Mouse (Mus musculus) gastrocnemius, postnatal 10 days (tissue): ENCODE data around the gene Dnah11. TPM values are rescaled to one million over a fixed set of nuclear protein-coding genes. Genes with fewer than 3 reads are reported as not detected.
"Not testable (repeated sequence)": the region's sequence is repeated elsewhere in the genome, so short reads cannot be mapped to it uniquely, and the experiment has no call there.

ENCODE experiments used
- DNase-seq: peaks from one replicate; pipeline ENCODE4 v3.0.0; 2021; ENCODE audit warnings: mixed read lengths
- total RNA-seq, 2 experiments: library from RNA; stranded (reverse); gene quantifications; 2 replicates each; pipeline ENCODE4 v1.2.3; 2021

Gene Dnah11
- total RNA-seq, 2 experiments from 2014 or later = 0.05 to 0.07 TPM

DNA sequence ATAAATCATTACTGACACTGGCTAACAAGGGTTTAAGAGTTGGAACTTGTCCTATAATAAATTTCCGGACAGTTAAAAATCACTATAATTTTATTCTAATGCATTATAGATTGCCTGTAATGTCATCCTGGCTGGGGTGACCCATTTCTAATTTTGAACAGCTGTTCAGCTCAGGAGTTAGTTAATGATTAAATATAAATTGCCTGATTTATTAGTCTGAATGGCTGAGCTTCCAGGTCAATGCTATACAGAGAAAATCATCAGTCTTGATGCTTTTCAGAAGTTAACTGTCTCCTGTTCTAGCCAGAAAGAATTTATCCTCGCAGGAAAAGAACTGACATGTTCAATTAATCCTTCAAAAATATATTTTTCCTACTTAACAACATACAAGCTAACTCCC is 236.1 kb downstream of the Dnah11 start:
- DNase-seq = no peak

DNA sequence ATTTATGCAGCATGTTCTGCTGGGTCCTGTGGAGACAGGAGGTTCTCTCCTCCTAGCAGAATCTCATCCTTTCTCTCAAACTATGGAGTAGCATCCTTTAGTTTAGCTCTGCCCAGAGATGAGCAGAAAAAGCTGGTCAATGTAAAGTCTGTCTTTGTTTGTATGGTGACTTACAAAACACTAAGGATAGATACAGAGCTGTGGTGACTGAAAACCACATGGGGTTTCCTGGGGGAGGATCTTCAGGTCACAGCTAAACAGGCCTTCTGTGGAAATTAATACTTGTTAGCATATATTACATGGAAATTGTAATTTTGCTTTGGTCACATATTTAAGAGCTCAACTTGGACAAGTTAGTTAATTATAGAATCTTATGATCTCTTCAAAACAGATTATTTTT is 239.6 kb downstream of the Dnah11 start:
- DNase-seq = no peak

DNA sequence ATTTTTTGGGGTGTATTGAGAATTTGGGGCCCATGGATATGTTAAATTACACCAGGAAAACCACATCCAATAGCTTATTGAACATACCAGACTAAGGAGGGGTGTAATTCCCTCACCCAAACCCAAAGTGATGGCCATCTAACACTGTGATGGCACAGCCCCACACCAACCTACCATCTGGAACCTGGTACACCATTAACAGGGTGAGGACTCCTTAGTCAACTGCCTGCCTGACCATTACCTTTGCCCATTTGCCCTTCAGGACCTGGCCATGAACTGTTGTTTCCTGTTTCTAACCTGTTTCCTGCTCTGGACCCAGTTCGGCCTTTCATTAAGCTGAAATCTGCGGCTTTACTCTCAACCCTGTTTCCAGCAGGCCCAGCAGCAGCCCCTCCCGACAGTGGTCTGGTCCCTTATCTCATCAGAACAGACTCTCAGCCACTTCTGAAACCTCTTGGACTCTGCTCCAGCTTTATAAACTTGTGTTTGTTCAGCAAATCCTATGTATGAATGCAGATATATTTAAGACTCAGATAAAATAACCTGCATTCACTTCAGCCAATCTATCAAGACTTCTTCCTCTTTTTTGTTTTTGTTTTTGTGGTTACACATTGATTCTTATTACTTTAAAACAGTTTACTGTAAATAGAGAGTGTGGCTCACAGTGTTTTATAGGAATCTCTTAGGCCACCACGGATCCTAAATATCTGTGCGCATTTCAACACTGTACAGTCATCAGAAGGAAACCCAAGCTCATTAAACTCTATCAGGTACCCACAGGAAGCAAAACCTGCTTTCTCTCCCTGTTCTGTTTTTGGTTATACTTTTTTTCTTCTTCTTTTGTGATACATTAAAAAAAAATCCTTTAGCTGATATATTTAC is 251.8 kb downstream of the Dnah11 start:
- DNase-seq = no peak

DNA sequence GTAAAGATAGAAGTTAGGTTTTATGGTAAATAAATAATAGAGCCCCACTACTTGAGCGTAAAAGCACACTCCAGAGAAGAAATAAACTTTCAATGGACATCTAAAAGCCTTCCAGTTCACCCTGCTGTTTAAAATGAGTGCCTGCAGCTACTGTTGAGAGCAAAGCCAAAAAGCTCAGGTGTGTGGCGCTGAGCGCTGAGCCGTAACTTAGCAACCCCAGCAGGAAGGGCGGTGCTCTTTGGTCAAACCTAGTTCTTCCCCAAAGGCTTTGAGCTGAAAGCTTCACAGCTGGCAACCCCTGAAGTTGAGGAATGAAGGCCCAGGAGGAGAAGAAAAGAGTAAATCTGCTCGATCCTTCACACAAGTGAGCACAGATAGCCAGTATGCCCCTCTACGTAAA is 256.9 kb downstream of the Dnah11 start:
- DNase-seq = no peak

DNA sequence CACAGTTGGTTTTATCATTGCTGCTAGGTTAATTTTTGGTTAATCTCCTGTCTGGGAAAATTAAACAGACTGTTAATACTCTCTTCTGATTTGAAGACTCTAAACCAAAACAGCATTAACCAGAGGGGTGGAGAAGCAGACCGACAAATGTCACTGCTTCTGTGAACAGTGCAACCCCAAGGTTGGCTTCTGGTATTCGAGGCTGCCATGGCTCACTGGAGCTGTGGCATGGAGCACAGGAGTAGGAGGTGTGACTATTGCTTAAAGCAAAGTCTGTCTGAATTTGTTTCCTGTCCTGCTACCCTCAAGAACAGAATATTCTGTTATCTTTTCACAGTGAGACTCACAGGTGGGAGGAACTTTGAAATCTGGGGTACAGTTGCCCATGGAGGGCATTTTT is 260.6 kb downstream of the Dnah11 start:
- no peak for DNase-seq

DNA sequence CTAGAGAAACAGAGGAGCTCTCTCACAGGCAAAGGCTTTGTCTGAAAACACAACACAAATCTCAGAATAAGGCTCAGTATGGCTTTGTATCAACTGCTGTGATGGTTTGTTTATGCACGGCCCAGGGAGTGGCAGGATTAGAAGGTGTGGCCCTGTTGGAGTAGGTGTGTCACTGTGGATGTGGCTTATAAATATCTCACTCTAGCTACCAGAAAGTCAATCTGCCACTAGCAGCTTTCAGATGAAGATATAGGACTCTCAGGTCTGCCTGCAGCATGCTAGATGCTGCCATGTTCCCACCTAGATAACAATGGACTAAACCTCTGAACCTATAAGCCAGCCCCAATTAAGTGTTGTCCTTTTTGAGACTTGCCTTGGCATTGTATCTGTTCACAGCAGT is 266.8 kb downstream of the Dnah11 start:
- no peak for DNase-seq

DNA sequence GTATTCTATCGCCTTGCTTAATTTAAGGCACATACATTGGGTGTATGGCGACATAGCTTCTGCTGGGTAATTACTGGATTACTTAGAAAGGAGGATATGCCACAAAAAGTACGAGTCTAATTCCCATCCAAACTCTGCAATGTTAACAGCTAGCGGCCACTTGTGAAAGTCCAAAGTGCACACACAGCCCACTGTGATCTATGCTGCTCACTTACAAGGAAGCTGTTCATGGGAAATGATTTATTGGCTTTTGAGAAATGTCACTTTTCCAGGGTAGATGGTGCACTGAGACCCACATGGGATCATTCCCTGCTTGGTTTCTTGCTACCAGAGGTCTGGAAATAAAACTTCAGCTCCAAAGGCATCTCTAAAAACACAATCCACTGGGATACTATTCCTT is 269.1 kb downstream of the Dnah11 start:
- DNase-seq = no peak

DNA sequence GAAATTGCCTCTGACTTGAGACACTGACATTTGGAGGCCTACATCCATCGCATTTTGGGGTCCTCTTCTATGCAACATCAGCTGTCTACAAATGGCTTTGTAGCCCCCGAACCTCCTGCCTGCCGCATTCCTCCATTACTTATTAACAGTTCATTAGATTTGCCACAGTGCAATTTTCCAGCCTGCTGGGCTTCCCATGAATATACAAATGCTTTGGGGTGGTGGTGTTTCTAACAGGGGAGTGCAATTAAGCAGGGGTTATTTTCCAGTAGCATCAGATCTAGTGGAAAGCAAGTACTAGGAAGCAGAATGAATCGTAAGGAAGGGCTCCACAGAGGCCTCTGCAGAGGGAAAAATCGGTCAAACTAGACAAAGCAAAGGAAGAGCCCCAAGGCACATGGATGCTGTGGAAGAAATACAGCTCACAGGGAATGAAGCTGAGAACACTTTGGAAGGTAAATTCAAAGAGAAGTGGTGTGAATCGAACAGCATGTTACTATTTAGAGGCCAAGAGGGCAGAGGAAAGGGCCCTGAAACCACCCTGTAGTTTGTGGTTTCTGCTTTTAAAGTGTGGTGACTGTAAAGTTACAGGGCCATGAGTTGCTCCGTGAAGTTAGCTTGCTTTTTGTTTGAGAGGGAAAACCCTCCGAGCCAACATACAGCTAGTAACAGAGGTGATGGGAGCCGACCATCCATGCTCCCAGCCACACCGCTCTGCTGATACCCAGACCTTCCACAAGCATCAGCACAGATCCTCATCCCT is 282.8 kb downstream of the Dnah11 start:
- no peak for DNase-seq

DNA sequence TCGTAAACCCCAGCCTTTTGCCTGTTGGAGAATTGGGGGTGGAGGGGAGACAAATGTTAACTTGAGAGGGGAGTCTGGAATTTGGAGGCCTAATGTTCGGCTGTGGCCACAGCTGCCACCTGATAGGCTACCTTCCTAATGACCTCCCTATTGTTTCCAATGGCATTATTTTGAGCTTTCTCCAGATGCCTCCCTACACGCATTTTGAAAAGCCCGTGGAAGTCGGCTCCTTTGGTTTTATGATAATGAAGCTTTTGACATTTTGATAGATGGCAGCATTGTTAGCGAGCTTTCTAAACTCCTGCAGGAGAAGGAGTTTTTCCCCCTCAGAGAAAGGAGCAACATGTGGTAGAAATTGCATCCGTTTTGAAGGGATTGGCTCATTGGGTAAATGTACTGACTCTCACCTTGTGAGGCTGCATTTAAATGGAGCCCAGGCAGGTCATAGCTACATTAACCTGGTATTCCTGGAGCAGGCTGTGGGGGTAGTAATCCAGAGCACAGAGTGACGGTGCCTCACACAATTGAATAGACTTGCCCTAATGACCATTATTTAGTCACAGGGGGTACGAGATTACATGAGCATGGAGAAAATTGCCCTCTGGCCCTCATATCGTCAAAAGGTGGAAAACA is 284.1 kb downstream of the Dnah11 start:
- DNase-seq = no peak

DNA sequence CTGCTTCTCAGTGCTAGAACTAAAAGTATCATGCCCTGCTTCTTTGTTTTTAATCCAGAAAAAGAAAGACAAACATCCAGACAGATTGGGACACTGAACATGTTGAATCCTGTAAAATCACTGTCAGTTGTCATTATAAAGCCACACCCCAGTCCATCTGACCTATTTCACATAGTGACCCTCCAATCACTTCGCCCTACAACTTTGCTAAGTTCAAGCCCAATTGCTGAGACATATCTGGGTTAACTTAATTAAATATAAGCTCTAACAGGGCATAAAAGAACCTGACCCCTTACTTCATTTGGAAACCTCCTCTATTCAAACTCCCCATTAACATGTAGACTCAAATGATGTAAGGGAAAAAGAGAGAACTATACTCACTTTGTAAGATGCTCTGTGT is 287.4 kb downstream of the Dnah11 start:
- DNase-seq = no peak

DNA sequence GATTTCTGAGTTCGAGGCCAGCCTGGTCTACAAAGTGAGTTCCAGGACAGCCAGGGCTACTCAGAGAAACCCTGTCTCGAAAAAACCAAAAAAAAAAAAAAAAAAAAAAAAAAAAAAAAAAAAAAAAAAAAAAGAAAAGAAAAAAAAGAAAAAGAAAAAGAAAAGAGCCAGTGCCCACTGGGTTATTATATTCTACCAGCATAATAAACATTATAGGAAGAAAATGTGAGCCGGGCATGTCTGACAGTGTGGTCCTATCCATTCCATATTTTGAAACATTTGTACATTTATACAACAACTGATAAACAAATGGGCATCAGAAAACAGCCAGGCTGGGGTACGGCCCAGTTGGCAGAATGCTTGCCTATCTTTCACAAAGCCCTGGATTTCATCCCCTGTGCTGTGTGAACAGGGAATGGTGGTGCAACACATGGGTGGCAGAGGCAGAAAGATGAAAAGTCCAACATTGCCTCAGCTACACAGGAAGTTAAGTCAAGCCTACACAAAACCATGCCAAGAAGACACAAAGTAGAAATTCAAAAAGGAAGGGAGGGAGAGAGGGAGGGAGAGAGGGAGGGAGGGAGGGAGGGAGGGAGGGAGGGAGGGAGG is 293.5 kb downstream of the Dnah11 start:
- DNase-seq = not testable (repeated sequence)

DNA sequence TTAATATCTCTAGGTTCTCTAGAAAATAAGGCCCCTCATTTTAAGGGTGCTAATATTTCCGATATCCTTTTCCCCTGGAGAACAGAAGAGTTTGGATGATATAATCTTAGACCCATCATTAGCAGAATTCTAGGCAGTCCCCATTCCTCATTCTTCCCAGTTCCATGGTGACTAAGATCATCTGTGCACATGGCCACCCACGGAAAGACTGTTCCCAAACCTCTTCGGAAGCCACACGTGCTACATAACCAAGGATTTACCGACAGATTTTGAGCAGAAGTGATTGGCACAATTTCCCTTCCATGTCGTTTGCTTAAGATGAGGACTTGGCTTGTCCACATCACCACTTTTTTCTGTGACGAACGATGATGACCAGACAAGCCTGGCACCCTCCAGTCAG is 295.2 kb downstream of the Dnah11 start:
- DNase-seq = no peak

DNA sequence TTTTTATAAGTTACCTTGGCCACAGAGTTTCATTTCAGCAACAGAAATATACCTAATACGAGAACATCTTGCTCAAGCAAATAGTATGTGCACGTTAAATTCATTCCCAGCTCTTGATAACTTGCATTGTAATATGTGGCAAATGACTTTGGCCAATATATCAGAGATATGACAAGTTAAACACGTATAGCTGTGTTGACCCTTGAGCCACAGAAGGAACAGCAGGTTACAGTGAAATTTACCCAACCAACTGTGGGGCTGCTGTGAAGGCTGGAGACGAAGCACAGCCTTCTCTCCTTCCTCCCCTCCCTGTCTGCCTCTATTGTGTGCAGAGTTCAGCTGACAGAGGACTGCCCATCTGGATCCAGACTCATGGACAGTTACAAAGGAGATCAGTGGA is 297.5 kb downstream of the Dnah11 start:
- DNase-seq = not testable (repeated sequence)

DNA sequence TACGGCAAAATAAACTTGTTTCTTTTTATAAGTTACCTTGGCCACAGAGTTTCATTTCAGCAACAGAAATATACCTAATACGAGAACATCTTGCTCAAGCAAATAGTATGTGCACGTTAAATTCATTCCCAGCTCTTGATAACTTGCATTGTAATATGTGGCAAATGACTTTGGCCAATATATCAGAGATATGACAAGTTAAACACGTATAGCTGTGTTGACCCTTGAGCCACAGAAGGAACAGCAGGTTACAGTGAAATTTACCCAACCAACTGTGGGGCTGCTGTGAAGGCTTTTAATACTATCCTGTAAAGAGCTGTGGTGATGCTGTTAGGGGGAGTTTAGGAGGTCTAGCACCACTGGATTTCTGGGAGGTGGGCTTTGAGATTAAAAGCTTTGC is 298.0 kb downstream of the Dnah11 start:
- not testable (repeated sequence) for DNase-seq

DNA sequence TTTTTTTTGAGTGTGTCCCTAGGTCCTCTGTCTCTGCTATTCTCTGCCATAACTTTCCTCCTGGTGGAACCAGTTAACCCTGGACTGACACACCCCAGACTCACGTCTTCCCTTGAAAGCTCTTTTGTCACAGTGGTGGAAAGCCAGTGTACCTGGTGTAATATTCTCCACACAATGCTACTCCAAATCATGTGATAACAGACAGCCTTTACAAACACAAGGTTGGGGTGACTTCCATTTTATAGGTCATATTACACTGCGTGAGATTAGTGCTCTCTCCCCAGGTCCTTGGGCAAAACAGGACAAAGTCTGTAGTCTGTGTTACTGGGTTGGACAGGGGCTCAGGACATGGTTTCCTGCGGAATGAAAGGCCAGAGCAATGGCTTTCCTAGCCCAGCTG is 311.4 kb downstream of the Dnah11 start:
- no peak for DNase-seq

DNA sequence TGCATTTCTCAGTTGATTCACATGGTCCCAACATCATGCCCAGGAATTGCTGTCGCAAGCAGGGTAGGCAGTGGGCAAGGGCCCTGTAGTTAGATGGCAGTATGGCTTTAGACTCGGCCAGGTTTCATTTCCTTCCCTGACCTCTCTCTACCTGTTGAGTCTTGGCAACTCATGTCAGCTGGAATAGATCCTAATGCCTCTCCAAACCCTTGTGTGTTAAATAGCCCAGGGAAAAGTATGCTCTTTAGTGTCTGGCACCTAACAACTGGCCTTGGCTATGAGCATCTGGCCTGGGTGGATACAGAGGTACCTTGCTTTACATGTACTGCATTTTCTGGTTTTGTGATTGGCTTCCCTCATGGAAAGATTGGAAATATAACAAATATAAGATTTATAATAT is 314.2 kb downstream of the Dnah11 start:
- DNase-seq = no peak

DNA sequence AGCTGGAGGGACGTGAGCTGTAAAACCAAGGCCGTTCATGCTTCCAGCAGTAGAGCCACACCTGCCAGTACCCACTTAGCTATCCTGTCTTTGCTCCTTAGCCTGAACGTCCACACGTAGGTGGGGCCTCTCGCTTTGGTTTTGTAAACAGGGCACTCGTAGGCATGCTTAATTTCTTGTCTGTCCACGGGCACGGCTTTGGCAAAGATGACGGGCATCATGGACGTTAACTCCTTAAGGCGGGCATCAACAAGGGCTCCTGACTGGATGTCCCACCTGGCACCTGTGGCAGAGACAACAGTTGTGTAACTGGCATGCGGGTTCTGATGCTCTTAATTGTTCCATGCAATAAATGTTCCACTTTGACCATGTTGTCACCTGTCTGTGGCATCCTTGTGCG is 320.5 kb downstream of the Dnah11 start:
- no peak for DNase-seq

DNA sequence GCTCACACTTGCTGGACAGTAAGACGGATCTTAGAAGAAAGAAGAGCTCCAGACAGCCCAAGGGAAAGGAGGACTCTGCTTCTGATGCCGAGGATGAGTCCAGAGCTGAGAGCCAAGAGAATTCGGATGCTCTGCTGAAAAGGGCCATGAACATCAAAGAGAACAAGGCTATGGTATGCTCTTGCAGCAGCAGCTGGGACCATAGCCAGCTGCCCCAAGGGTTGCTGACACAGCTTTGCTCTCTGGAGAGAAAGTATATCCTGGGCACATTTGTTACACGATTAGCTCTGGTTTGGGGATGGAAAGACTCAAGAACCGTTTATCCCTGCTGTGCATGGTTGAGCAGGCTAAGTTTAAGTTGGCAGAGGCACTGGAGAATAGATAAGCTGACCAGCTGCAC is 326.6 kb downstream of the Dnah11 start:
- DNase-seq = no peak

DNA sequence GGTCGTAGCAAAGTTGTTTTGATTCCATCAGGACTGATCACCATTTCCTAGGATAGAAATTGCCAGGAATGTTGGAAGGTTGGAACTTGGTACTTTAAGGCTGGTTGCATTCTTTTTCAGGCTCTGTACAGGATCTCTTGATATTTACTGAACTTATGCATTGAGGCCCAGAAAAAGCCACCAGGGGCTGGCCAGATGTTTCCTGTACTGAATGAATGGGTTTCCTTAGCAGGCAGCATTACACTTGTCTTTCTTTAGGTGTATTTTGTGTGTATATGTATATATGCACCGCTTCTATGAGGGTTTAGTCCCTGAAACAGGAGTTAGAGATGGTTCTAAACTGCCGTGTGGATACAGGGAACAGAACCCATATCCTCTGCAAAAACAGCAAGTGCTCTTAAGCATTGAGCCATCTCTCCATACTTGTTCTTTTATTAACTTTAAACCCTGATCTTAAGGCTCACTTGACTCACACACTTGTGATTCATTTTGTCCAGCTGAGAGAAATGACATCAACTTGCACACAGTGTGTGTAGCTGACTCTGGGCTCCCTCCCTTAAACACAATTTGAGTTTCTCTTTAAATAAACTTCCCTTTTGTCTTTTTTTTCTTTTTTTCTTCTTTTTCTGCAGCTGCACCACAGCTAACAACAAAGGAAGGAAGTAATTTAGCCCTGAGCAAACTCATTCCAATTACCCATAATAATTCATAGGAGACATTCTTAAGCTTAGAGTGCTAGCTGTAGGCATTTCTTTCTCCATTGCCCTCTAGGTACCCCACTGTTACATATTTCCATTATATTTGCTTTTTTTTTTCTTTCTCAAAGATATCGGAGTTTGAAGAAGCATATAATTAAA is 330.9 kb downstream of the Dnah11 start:
- DNase-seq = no peak

DNA sequence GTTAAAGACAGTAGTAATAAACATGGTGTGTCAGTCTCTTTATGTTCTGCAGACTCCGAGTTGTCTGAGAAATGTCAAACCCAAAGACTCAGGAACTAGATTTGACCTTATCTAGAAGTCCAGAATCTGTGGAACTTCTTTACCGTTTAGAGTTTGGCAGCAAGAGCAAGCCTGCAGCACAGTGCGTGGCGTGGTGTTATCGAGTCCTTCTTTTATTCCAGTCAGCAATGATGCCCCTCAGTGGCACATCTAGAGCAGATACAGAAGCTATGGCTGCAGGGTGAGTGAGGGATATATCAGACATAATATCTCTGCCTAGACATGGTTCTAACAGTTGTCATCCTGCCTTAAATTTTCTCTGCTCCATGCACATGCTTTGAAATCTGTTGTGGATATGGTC is 336.2 kb downstream of the Dnah11 start:
- DNase-seq = no peak

DNA sequence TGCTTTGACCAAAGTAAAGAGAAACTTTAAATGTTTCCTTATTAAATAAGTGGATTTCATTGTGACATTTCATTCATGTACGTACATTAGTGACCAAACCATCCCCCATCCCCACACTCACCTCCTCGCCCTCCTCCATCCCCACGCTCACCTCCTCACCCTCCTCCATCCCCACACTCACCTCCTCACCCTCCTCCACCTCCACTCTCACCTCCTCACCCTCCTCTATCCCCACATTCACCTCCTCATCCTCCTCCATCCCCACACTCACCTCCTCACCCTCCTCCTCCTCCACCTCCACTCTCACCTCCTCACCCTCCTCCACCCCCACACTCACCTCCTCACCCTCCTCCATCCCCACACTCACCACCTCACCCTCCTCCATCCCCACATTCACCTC is 337.6 kb downstream of the Dnah11 start:
- DNase-seq = no peak

DNA sequence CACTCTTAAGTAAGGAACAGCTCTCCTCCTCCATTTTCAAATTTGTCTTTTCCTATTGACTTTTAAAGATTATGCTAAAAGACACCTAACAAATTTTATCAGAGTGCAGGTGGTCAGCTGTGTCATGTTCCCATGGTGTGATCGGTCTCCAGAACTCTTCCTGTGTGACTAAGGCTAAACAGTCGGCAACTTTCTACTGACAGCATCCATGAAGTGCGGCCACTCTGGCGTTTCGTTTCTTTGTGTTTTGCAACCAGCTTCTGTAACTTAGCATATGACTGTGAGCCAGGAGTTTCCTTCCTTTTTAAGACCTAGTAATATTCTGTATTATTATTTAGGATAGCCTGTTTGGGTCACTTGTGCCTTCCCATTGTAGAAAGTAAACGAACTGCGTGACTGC is 338.0 kb downstream of the Dnah11 start:
- no peak for DNase-seq
